Mouse (Mus musculus) hindbrain, embryonic 15.5 days (tissue): Measurements from ENCODE around the gene Cluh. TPM values are rescaled to one million over a fixed set of nuclear protein-coding genes. Genes with fewer than 3 reads are reported as not detected.

Experiments
- ATAC-seq: fragments of 200-750 bp; cut with Nextera tagmentation; 2 replicates; pipeline ENCODE4 v1.8.0; 2017; ENCODE audit warnings: low read depth, moderate number of reproducible peaks, moderate TSS enrichment; ENCODE audit not compliant: low FRiP score
- H3K27ac ChIP-seq: fragments of 300-500 bp; sonication (generic); replicated peaks from 2 replicates; pipeline ENCODE4 v1.5.1; 2015; ENCODE audit warnings: mild to moderate bottlenecking, inconsistent platforms
- H3K27me3 ChIP-seq: fragments of 300-500 bp; sonication (generic); 2 replicates; pipeline ENCODE4 v1.6.1; 2015; ENCODE audit warnings: control low read depth, inconsistent platforms
- H3K36me3 ChIP-seq: fragments of 300-500 bp; sonication (generic); 2 replicates; pipeline ENCODE4 v1.6.1; 2015; ENCODE audit warnings: control low read depth, inconsistent platforms
- H3K4me1 ChIP-seq: fragments of 300-500 bp; sonication (generic); replicated peaks from 2 replicates; pipeline ENCODE4 v1.6.1; 2015; ENCODE audit warnings: control low read depth, inconsistent platforms
- H3K4me2 ChIP-seq: fragments of 300-500 bp; sonication (generic); 2 replicates; pipeline ENCODE4 v1.6.1; 2015; ENCODE audit warnings: moderate library complexity, mild to moderate bottlenecking, inconsistent platforms
- H3K4me3 ChIP-seq: fragments of 300-500 bp; sonication (generic); 2 replicates; pipeline ENCODE4 v1.5.1; 2015; ENCODE audit warnings: mild to moderate bottlenecking, inconsistent platforms
- H3K9ac ChIP-seq: fragments of 300-500 bp; sonication (generic); 2 replicates; pipeline ENCODE4 v1.6.1; 2015; ENCODE audit warnings: inconsistent platforms
- H3K9me3 ChIP-seq: fragments of 300-500 bp; sonication (generic); 2 replicates; pipeline ENCODE4 v1.6.1; 2016; ENCODE audit warnings: control low read depth, inconsistent platforms
- WGBS: fragments of 180-500 bp; shearing (Covaris S2); methylation state at CpG from one replicate; pipeline ENCODE4 v1.1.7; 2015; 5-methylcytosine and 5-hydroxymethylcytosine counted together
- polyA plus RNA-seq: library from polyadenylated mRNA; unstranded; fragments of >200 nt; fragmentation: Nextera tagmentation; extraction: Ambion mirVana; gene quantifications from 2 replicates; pipeline ENCODE4 v1.2.1, GENCODE M21; 2015

Cluh gene
- polyA plus RNA-seq = 20.8 and 21.3 TPM in 2 replicates

GRCm38 (mm10) chr11:74649095-74649646 is at the start of gene Cluh:
Gene Cluh (plus strand): TSS chr11:74649495.
- H3K4me2 ChIP-seq = peak within 1 kb of the TSS; percentile 96
- peak; percentile 88 for ATAC-seq
- H3K36me3 ChIP-seq = no peaks in the 10 kb centered on the region
- peak within 1 kb of the TSS; percentile 92 for H3K4me3 ChIP-seq
- H3K9me3 ChIP-seq = no peaks in the 10 kb centered on the region
- peak within 1 kb of the TSS; percentile 73 for H3K27ac ChIP-seq
- H3K27me3 ChIP-seq = no peaks in the 10 kb centered on the region
- peaks cover 46% of the 10 kb centered on the region for H3K4me1 ChIP-seq
- H3K9ac ChIP-seq = peak within 1 kb of the TSS; percentile 64
- under 1% methylated on average over 58 of the region's 58 CpGs for WGBS

DNA sequence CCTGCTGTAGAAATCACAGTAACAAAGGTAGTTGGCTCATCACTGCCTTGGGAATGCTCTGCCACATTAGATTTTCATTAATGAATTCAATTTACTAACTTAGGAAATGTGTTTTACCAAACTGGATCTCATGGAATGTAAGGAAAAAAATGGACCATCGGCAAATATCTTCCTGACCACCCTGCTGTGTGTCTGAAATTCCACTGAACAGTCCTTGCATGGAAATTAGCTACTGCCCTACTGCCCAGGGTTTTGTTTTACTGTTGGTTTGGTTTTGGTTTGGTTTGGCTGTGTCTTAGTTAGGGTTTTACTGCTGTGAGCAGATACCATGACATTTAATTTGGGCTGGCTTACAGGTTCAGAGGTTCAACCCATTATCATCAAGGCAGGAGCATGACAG is 47.0 kb upstream of the Cluh start:
- 81% methylated on average over 1 of the region's 1 CpGs for WGBS
- no peak for ATAC-seq

DNA sequence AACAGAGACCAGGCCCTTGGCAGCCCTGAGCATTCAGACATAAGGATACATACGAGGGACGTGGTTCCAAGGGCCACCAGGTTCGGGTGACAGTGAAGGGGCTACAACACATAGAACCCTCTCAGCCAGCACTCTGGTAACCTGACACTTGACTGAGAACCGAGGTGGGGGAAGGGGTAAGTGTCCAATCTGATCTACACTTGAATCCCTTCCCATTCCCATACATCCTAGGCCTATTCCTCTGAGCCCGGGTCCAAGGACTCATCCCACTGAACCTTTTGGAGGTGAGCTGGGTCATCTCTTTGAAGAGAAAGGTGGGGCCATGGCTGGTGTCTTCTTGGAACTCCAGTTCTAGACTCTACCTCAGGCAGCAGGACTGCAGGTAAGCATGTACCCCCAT is 39.2 kb upstream of the Cluh start:
- no peaks in the 10 kb centered on the region for H3K9me3 ChIP-seq
- no peaks in the 10 kb centered on the region for H3K36me3 ChIP-seq
- H3K4me1 ChIP-seq = peaks cover 9% of the 10 kb centered on the region
- no peak overlapping the region for H3K9ac ChIP-seq
- no peak for ATAC-seq
- no peak overlapping the region for H3K27ac ChIP-seq
- 33% methylated on average over 5 of the region's 5 CpGs for WGBS
- peak overlapping the region; percentile 96 for H3K4me2 ChIP-seq
- peaks cover 56% of the 10 kb centered on the region for H3K27me3 ChIP-seq
- peak overlapping the region; percentile 43 for H3K4me3 ChIP-seq

More for the DNA sequence above, 47.0 kb upstream of the Cluh start:
- Histone ChIP-seq H3K27ac (no peak overlapping the region), H3K27me3 (no peaks in the 10 kb centered on the region), H3K36me3 (no peaks in the 10 kb centered on the region), H3K4me3 (no peak overlapping the region), H3K4me2 (no peak overlapping the region), H3K9me3 (no peaks in the 10 kb centered on the region), H3K9ac (no peak overlapping the region), H3K4me1 (no peaks in the 10 kb centered on the region)

- Histone ChIP-seq H3K4me2 (peak within 1 kb of the TSS; percentile 96), H3K4me1 (peaks cover 9% of the 10 kb centered on the region), H3K27me3 (peaks cover 56% of the 10 kb centered on the region), H3K9me3 (no peaks in the 10 kb centered on the region), H3K9ac (peak within 1 kb of the TSS; percentile 39), H3K27ac (no peak within 1 kb of the TSS), H3K4me3 (peak within 1 kb of the TSS; percentile 43), H3K36me3 (no peaks in the 10 kb centered on the region)
- 2% methylated on average over 50 of the region's 50 CpGs for WGBS
- no peak for ATAC-seq
These were observed 38.6 kb upstream of the Cluh start, which contains the start of gene Rap1gap2 for GRCm38 (mm10) chr11:74610545-74611176. Gene Rap1gap2 (minus strand): TSS chr11:74610915.

- H3K27me3 ChIP-seq = peaks cover 56% of the 10 kb centered on the region
- H3K4me1 ChIP-seq = peaks cover 9% of the 10 kb centered on the region
- H3K9me3 ChIP-seq = no peaks in the 10 kb centered on the region
- no peak overlapping the region for H3K9ac ChIP-seq
- no peak for ATAC-seq
- 19% methylated on average over 7 of the region's 7 CpGs for WGBS
- peak overlapping the region; percentile 43; the same call in 1 of the 2 replicates for H3K4me3 ChIP-seq
- H3K4me2 ChIP-seq = peak overlapping the region; percentile 96
- H3K36me3 ChIP-seq = no peaks in the 10 kb centered on the region
- no peak overlapping the region for H3K27ac ChIP-seq
These were observed 37.9 kb upstream of the Cluh start for GRCm38 (mm10) chr11:74611437-74611836.

GRCm38 (mm10) chr11:74613428-74613827 is 35.9 kb upstream of the Cluh start:
- H3K4me1 ChIP-seq = peaks cover 9% of the 10 kb centered on the region
- H3K9me3 ChIP-seq = no peaks in the 10 kb centered on the region
- no peak overlapping the region for H3K4me3 ChIP-seq
- no peak overlapping the region for H3K4me2 ChIP-seq
- H3K36me3 ChIP-seq = no peaks in the 10 kb centered on the region
- no peak overlapping the region for H3K27ac ChIP-seq
- no peak overlapping the region for H3K9ac ChIP-seq
- WGBS = 68% methylated on average over 4 of the region's 4 CpGs
- no peak for ATAC-seq
- peaks cover 56% of the 10 kb centered on the region for H3K27me3 ChIP-seq

DNA sequence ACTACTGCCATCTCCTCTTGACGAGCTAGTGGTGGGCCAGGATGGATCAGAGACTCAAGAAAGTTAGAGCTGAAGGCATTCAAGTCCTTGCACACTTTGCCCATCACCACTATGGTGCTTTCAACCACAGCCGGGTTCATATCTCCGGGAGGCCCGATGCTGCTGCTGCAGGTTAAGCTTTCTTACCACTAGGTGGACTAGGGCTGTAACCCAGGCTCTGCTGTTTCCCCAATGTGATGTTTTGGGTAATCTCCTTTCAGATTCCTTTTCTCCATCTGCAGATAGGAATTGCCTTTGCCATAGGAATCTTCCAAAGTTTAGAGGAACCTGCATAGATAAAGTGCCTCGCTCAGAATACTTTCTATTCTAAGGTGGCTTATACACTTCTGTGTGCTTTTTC is 33.7 kb upstream of the Cluh start:
- 54% methylated on average over 5 of the region's 5 CpGs for WGBS
- peaks cover 40% of the 10 kb centered on the region for H3K27me3 ChIP-seq

GRCm38 (mm10) chr11:74619201-74619955 is 29.9 kb upstream of the Cluh start, which contains the start of gene Ccdc92b:
Gene Ccdc92b (plus strand): TSS chr11:74619605.
- Histone ChIP-seq H3K4me2 (peak within 1 kb of the TSS; percentile 77), H3K4me3 (peak within 1 kb of the TSS; percentile 79), H3K27me3 (peaks cover 6% of the 10 kb centered on the region; the same call in 1 of the 2 replicates), H3K27ac (0 out of 2 replicates have a peak within 1 kb of the TSS, but pooled peaks have one; percentile 68), H3K36me3 (no peaks in the 10 kb centered on the region), H3K9ac (peak within 1 kb of the TSS; percentile 84), H3K4me1 (peaks cover 11% of the 10 kb centered on the region), H3K9me3 (no peaks in the 10 kb centered on the region)
- WGBS = 0% methylated on average over 40 of the region's 63 CpGs
- ATAC-seq = peak; percentile 82

More for the DNA sequence above, 33.7 kb upstream of the Cluh start:
- H3K4me3 ChIP-seq = no peak overlapping the region
- no peak for ATAC-seq
- no peak overlapping the region for H3K9ac ChIP-seq
- H3K27ac ChIP-seq = no peak overlapping the region
- no peaks in the 10 kb centered on the region for H3K36me3 ChIP-seq
- no peak overlapping the region for H3K4me2 ChIP-seq
- H3K9me3 ChIP-seq = no peaks in the 10 kb centered on the region
- H3K4me1 ChIP-seq = peaks cover 13% of the 10 kb centered on the region

- Histone ChIP-seq H3K9me3 (no peaks in the 10 kb centered on the region), H3K4me2 (peak overlapping the region; percentile 77), H3K36me3 (no peaks in the 10 kb centered on the region), H3K27me3 (peaks cover 1% of the 10 kb centered on the region; the same call in 1 of the 2 replicates), H3K9ac (peak overlapping the region; percentile 84), H3K4me1 (peaks cover 11% of the 10 kb centered on the region), H3K4me3 (peak overlapping the region; percentile 79), H3K27ac (0 out of 2 replicates have a peak overlapping the region, but pooled peaks have one; percentile 43)
- ATAC-seq = no peak
- WGBS = 10% methylated on average over 5 of the region's 16 CpGs
These were observed 29.4 kb upstream of the Cluh start for GRCm38 (mm10) chr11:74619956-74620300.

DNA sequence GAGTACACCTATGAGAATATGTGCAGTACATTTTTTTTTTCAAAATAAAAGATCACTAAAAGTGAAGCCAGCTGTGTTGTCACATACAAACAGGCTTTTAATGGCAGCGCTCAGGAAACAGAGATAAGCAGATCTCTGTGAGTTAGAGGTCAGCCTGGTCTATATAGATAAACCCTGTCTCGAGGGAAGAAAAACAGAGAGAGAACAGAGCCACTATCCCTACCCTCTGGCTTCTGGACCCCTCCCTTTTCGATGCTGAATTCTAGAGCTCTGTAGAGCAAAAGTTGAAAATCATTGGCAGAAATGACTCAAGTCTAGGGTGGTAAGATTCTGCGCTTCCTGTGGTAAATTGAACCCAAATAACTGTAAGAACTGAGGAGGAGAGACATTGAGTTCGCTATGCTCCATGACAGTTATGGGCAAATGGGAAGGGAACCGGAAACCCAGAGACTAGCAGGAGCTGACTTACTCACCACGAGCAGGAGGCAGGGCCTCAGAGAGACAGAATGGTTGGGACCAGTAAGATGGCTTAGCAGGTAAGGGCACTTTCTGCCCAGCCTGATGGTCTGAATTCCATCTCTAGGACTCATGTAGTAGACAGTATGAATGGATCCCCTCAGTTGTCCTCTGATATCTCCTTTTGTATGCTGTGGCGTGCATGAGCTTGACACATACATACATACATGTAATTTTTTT is 27.2 kb upstream of the Cluh start:
- no peak overlapping the region for H3K4me3 ChIP-seq
- H3K4me2 ChIP-seq = no peak overlapping the region
- no peaks in the 10 kb centered on the region for H3K36me3 ChIP-seq
- no peak overlapping the region for H3K27ac ChIP-seq
- no peaks in the 10 kb centered on the region for H3K9me3 ChIP-seq
- ATAC-seq = no peak
- peaks cover 11% of the 10 kb centered on the region for H3K4me1 ChIP-seq
- no peak overlapping the region for H3K9ac ChIP-seq
- WGBS = 85% methylated on average over 8 of the region's 8 CpGs
- H3K27me3 ChIP-seq = no peaks in the 10 kb centered on the region

DNA sequence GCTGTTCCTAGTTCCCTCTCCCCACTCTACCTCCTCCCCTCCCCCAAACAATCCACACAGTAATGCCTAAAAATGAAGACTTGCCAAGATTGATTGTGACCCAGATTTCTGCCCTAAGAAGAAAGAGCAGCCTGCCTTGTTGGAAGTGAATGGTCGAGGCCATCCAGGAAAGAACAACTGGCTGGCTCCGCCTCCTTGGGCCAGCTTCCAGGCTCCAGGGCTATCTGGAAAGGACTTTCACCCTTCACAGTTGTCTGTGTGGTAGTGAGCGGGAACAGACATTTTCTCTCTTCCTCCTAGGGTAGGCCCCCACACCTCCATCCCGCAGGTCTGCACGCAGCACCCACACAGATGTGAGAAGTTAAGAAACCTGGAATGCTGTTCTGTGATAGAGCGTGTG is 25.6 kb upstream of the Cluh start:
- Histone ChIP-seq H3K4me1 (peaks cover 11% of the 10 kb centered on the region), H3K9ac (no peak overlapping the region), H3K36me3 (no peaks in the 10 kb centered on the region), H3K4me2 (no peak overlapping the region), H3K9me3 (no peaks in the 10 kb centered on the region), H3K4me3 (no peak overlapping the region), H3K27me3 (no peaks in the 10 kb centered on the region), H3K27ac (no peak overlapping the region)
- ATAC-seq = no peak
- WGBS = 75% methylated on average over 6 of the region's 6 CpGs
